Mouse (Mus musculus) E14TG2a.4 (cell line): ENCODE data around the gene Osbpl5.
"Not testable (repeated sequence)": the region's sequence is repeated elsewhere in the genome, so short reads cannot be mapped to it uniquely, and the experiment has no call there.

Source experiments
- H3K27me3 ChIP-seq: 2 replicates; pipeline ENCODE4 v1.6.1; 2014; ENCODE audit warnings: low read length, control low read depth; ENCODE audit not compliant: insufficient read depth
- H3K36me3 ChIP-seq: 2 replicates; pipeline ENCODE4 v1.6.1; 2014; ENCODE audit warnings: low read length, control low read depth; ENCODE audit not compliant: insufficient read depth
- H3K4me1 ChIP-seq: replicated peaks from 2 replicates; pipeline ENCODE4 v1.6.1; 2014; ENCODE audit warnings: low read depth, low read length, control low read depth
- H3K4me3 ChIP-seq: replicated peaks from 2 replicates; pipeline ENCODE4 v1.5.1; 2014; ENCODE audit warnings: mild to moderate bottlenecking, low read length
- H3K9me3 ChIP-seq: 2 replicates; pipeline ENCODE4 v1.6.1; 2014; ENCODE audit warnings: low read length, control low read depth
- CTCF ChIP-seq: conservative IDR thresholded peaks from 2 replicates; pipeline ENCODE4 v1.5.1; 2014; ENCODE audit warnings: low read length
- NANOG ChIP-seq: IDR thresholded peaks from 2 replicates; pipeline ENCODE4 v1.6.1; 2014; ENCODE audit warnings: borderline replicate concordance, low read length, mixed read lengths
- POU5F1 ChIP-seq: IDR thresholded peaks from 2 replicates; pipeline ENCODE4 v1.6.1; 2014; ENCODE audit warnings: low read length, borderline replicate concordance

Gene Osbpl5

GRCm38 (mm10) chr7:143685359-143686067, 71.3 kb downstream of the Osbpl5 start, which contains the start of gene Tnfrsf23:
Tnfrsf23 (minus strand) TSS chr7:143685872.
- Histone ChIP-seq H3K27me3 (peaks cover 47% of the 10 kb centered on the region), H3K9me3 (no peaks in the 10 kb centered on the region), H3K4me3 (peak within 1 kb of the TSS; percentile 78), H3K36me3 (no peaks in the 10 kb centered on the region), H3K4me1 (peaks cover 3% of the 10 kb centered on the region; the same call in 1 of the 2 replicates)
- no peak for TF ChIP-seq NANOG
- TF ChIP-seq POU5F1, result no peak
- TF ChIP-seq CTCF, result no peak

GRCm38 (mm10) chr7:143684569-143684968, 72.2 kb downstream of the Osbpl5 start:
- not testable (repeated sequence) for H3K9me3 ChIP-seq, H3K36me3 ChIP-seq, H3K4me3 ChIP-seq, H3K4me1 ChIP-seq
- peaks cover 38% of the 10 kb centered on the region for H3K27me3 ChIP-seq

- peaks cover 10% of the 10 kb centered on the region for H3K9me3 ChIP-seq
- no peak overlapping the region for H3K4me3 ChIP-seq
- peaks cover 3% of the 10 kb centered on the region; the same call in 1 of the 2 replicates for H3K4me1 ChIP-seq
- H3K27me3 ChIP-seq, result peaks cover 16% of the 10 kb centered on the region; the same call in 1 of the 2 replicates
- no peak for TF ChIP-seq POU5F1
- TF ChIP-seq CTCF, result no peak
- TF ChIP-seq NANOG, result no peak
- H3K36me3 ChIP-seq, result no peaks in the 10 kb centered on the region
Observed at GRCm38 (mm10) chr7:143681566-143681965, 75.2 kb downstream of the Osbpl5 start.

- H3K36me3 ChIP-seq, H3K4me1 ChIP-seq, H3K4me3 ChIP-seq: not testable (repeated sequence)
- Histone ChIP-seq H3K27me3 (peaks cover 16% of the 10 kb centered on the region; the same call in 1 of the 2 replicates), H3K9me3 (peaks cover 10% of the 10 kb centered on the region)
Observed at GRCm38 (mm10) chr7:143680836-143681235, 75.9 kb downstream of the Osbpl5 start.

GRCm38 (mm10) chr7:143679650-143680049, 77.1 kb downstream of the Osbpl5 start:
- H3K27me3 ChIP-seq, result peaks cover 11% of the 10 kb centered on the region; the same call in 1 of the 2 replicates
- H3K36me3 ChIP-seq, H3K4me1 ChIP-seq, H3K4me3 ChIP-seq: not testable (repeated sequence)
- H3K9me3 ChIP-seq, result peaks cover 10% of the 10 kb centered on the region

- peaks cover 24% of the 10 kb centered on the region for H3K4me1 ChIP-seq
- H3K4me3 ChIP-seq, result peak overlapping the region; percentile 7; the same call in 1 of the 2 replicates
- TF ChIP-seq POU5F1 (no peak), NANOG (no peak), CTCF (no peak)
- H3K36me3 ChIP-seq, result no peaks in the 10 kb centered on the region
- H3K9me3 ChIP-seq, result peaks cover 9% of the 10 kb centered on the region
- no peaks in the 10 kb centered on the region for H3K27me3 ChIP-seq
Observed at GRCm38 (mm10) chr7:143666427-143667311, 90.1 kb downstream of the Osbpl5 start.

GRCm38 (mm10) chr7:143663470-143663869, 93.3 kb downstream of the Osbpl5 start:
- TF ChIP-seq CTCF, result no peak
- no peak for TF ChIP-seq POU5F1
- no peak for TF ChIP-seq NANOG
- Histone ChIP-seq H3K4me3 (no peak overlapping the region), H3K36me3 (no peaks in the 10 kb centered on the region), H3K9me3 (peaks cover 9% of the 10 kb centered on the region), H3K27me3 (no peaks in the 10 kb centered on the region), H3K4me1 (peaks cover 43% of the 10 kb centered on the region)

- TF ChIP-seq POU5F1 (no peak), NANOG (no peak), CTCF (no peak)
- Histone ChIP-seq H3K9me3 (no peaks in the 10 kb centered on the region), H3K4me1 (peaks cover 28% of the 10 kb centered on the region), H3K27me3 (no peaks in the 10 kb centered on the region), H3K36me3 (no peaks in the 10 kb centered on the region), H3K4me3 (no peak overlapping the region)
Observed at GRCm38 (mm10) chr7:143660797-143661196, 96.0 kb downstream of the Osbpl5 start.

GRCm38 (mm10) chr7:143649769-143650346, 106.9 kb downstream of the Osbpl5 start:
- H3K4me1 ChIP-seq, H3K27me3 ChIP-seq, H3K36me3 ChIP-seq, H3K9me3 ChIP-seq: not testable (repeated sequence)
- H3K4me3 ChIP-seq, result peak overlapping the region; percentile 92; the same call in 1 of the 2 replicates
